Mouse (Mus musculus) liver, embryonic 16.5 days (tissue): ENCODE measurements around the gene Timm23. TPM values are rescaled to one million over a fixed set of nuclear protein-coding genes. Genes with fewer than 3 reads are reported as not detected.
A peak's percentile ranks its signal among the peaks of the same experiment; 100 is the strongest.
"Not testable (repeated sequence)": the region's sequence is repeated elsewhere in the genome, so short reads cannot be mapped to it uniquely, and the experiment has no call there.

Experiments
- ATAC-seq: fragments of 200-750 bp; cut with Nextera tagmentation; 2 replicates; pipeline ENCODE4 v1.8.0; 2017; ENCODE audit warnings: low read depth, mild to moderate bottlenecking, moderate number of reproducible peaks, moderate library complexity
- H3K27ac ChIP-seq: fragments of 300-500 bp; sonication (generic); 2 replicates; pipeline ENCODE4 v1.5.1; 2014; ENCODE audit warnings: mild to moderate bottlenecking, low read length
- H3K27me3 ChIP-seq: fragments of 300-500 bp; sonication (generic); 2 replicates; pipeline ENCODE4 v1.6.1; 2014; ENCODE audit warnings: low read depth, low read length, mixed read lengths; ENCODE audit not compliant: control insufficient read depth, insufficient read depth
- H3K36me3 ChIP-seq: fragments of 300-500 bp; sonication (generic); 2 replicates; pipeline ENCODE4 v1.6.1; 2014; ENCODE audit warnings: mild to moderate bottlenecking; ENCODE audit not compliant: control insufficient read depth, insufficient read depth
- H3K4me1 ChIP-seq: fragments of 300-500 bp; sonication (generic); 2 replicates; pipeline ENCODE4 v1.6.1; 2014; ENCODE audit warnings: low read depth, low read length, mixed read lengths; ENCODE audit not compliant: control insufficient read depth
- H3K4me2 ChIP-seq: fragments of 300-500 bp; sonication (generic); 2 replicates; pipeline ENCODE4 v1.6.1; 2014; ENCODE audit warnings: low read depth, low read length, mixed read lengths
- H3K4me3 ChIP-seq: fragments of 300-500 bp; sonication (generic); 2 replicates; pipeline ENCODE4 v1.5.1; 2014; ENCODE audit warnings: low read depth, mild to moderate bottlenecking, low read length
- H3K9ac ChIP-seq: fragments of 300-500 bp; sonication (generic); 2 replicates; pipeline ENCODE4 v1.6.1; 2014; ENCODE audit warnings: low read depth, low read length
- H3K9me3 ChIP-seq: fragments of 300-500 bp; sonication (generic); replicated peaks from 2 replicates; pipeline ENCODE4 v1.6.1; 2016; ENCODE audit warnings: low read length; ENCODE audit not compliant: control insufficient read depth
- WGBS: fragments of 180-500 bp; shearing (Covaris S2); extraction: QIAGEN DNeasy Blood & Tissue Kit; methylation state at CpG from one replicate; pipeline ENCODE4 v1.1.7; 2014; ENCODE audit not compliant: insufficient replicate concordance; 5-methylcytosine and 5-hydroxymethylcytosine counted together
- polyA plus RNA-seq: library from polyadenylated mRNA; unstranded; fragments of >200 nt; fragmentation: Nextera tagmentation; extraction: Ambion mirVana; gene quantifications from 2 replicates; pipeline ENCODE4 v1.2.1, GENCODE M21; 2015

Gene Timm23
- polyA plus RNA-seq, 1 experiment from 2014 or later = 147 TPM

GRCm38 (mm10) chr14:32191926-32192325 is 9.8 kb downstream of the Timm23 start:
- H3K4me3 ChIP-seq = no peak overlapping the region
- H3K9me3 ChIP-seq = no peaks in the 10 kb centered on the region
- H3K27ac ChIP-seq = peak overlapping the region; percentile 24; the same call in 1 of the 2 replicates
- peaks cover 31% of the 10 kb centered on the region for H3K36me3 ChIP-seq
- H3K4me1 ChIP-seq = peaks cover 4% of the 10 kb centered on the region
- H3K27me3 ChIP-seq = no peaks in the 10 kb centered on the region
- H3K4me2 ChIP-seq = no peak overlapping the region
- no peak for ATAC-seq
- H3K9ac ChIP-seq = no peak overlapping the region
- 54% methylated on average over 5 of the region's 5 CpGs for WGBS

GRCm38 (mm10) chr14:32190627-32191391 is 10.9 kb downstream of the Timm23 start:
- Histone ChIP-seq H3K4me1 (peaks cover 4% of the 10 kb centered on the region), H3K4me3 (no peak overlapping the region), H3K4me2 (no peak overlapping the region), H3K27ac (peak overlapping the region; percentile 60), H3K9me3 (no peaks in the 10 kb centered on the region), H3K27me3 (no peaks in the 10 kb centered on the region), H3K36me3 (peaks cover 37% of the 10 kb centered on the region), H3K9ac (no peak overlapping the region)
- whole genome bisulfite sequencing = 75% methylated on average over 6 of the region's 6 CpGs
- peak; percentile 81 for ATAC-seq

GRCm38 (mm10) chr14:32183846-32184245 is 17.9 kb downstream of the Timm23 start:
- peaks cover 74% of the 10 kb centered on the region for H3K36me3 ChIP-seq
- ATAC-seq = no peak
- no peak overlapping the region for H3K4me3 ChIP-seq
- no peaks in the 10 kb centered on the region for H3K27me3 ChIP-seq
- no peaks in the 10 kb centered on the region for H3K9me3 ChIP-seq
- H3K4me2 ChIP-seq = no peak overlapping the region
- WGBS = 84% methylated on average over 4 of the region's 4 CpGs
- no peak overlapping the region for H3K27ac ChIP-seq
- H3K9ac ChIP-seq = no peak overlapping the region
- H3K4me1 ChIP-seq = peaks cover 4% of the 10 kb centered on the region; the same call in 1 of the 2 replicates

- peaks cover 4% of the 10 kb centered on the region; the same call in 1 of the 2 replicates for H3K4me1 ChIP-seq
- no peaks in the 10 kb centered on the region for H3K9me3 ChIP-seq
- ATAC-seq = peak; percentile 47; the same call in 1 of the 2 replicates
- no peak overlapping the region for H3K4me2 ChIP-seq
- H3K27ac ChIP-seq = no peak overlapping the region
- no peaks in the 10 kb centered on the region for H3K27me3 ChIP-seq
- H3K9ac ChIP-seq = no peak overlapping the region
- no peak overlapping the region for H3K4me3 ChIP-seq
- WGBS = 79% methylated on average over 6 of the region's 6 CpGs
- peaks cover 63% of the 10 kb centered on the region for H3K36me3 ChIP-seq
Measured at GRCm38 (mm10) chr14:32180861-32181260, 20.8 kb downstream of the Timm23 start.

GRCm38 (mm10) chr14:32179393-32180195 is 22.1 kb downstream of the Timm23 start:
- Histone ChIP-seq H3K4me1 (peaks cover 4% of the 10 kb centered on the region; the same call in 1 of the 2 replicates), H3K27ac (no peak overlapping the region; the same call in 1 of the 2 replicates), H3K4me3 (no peak overlapping the region), H3K36me3 (peaks cover 63% of the 10 kb centered on the region), H3K27me3 (no peaks in the 10 kb centered on the region), H3K9ac (no peak overlapping the region), H3K4me2 (no peak overlapping the region), H3K9me3 (no peaks in the 10 kb centered on the region)
- ATAC-seq = peak; percentile 42
- WGBS = 63% methylated on average over 10 of the region's 10 CpGs

- not testable (repeated sequence) for H3K9me3 ChIP-seq, H3K9ac ChIP-seq, H3K4me1 ChIP-seq, H3K4me2 ChIP-seq, H3K4me3 ChIP-seq, ATAC-seq, H3K27me3 ChIP-seq, H3K27ac ChIP-seq
- 74% methylated on average over 4 of the region's 5 CpGs for WGBS
- peaks cover 64% of the 10 kb centered on the region for H3K36me3 ChIP-seq
Measured at GRCm38 (mm10) chr14:32176590-32176989, 25.1 kb downstream of the Timm23 start.

- Histone ChIP-seq H3K4me1 (peaks cover 13% of the 10 kb centered on the region), H3K9ac (no peak overlapping the region), H3K4me2 (no peak overlapping the region), H3K27me3 (no peaks in the 10 kb centered on the region), H3K27ac (no peak overlapping the region), H3K36me3 (peaks cover 65% of the 10 kb centered on the region), H3K9me3 (no peaks in the 10 kb centered on the region), H3K4me3 (no peak overlapping the region)
- WGBS = 51% methylated on average over 2 of the region's 2 CpGs
- peak; percentile 33; the same call in 1 of the 2 replicates for ATAC-seq
Measured at GRCm38 (mm10) chr14:32175310-32175709, 26.4 kb downstream of the Timm23 start.

GRCm38 (mm10) chr14:32170137-32170536 is 31.6 kb downstream of the Timm23 start:
- H3K4me3 ChIP-seq = peak overlapping the region; percentile 69
- peak overlapping the region; percentile 83 for H3K27ac ChIP-seq
- no peak for ATAC-seq
- peak overlapping the region; percentile 68 for H3K9ac ChIP-seq
- H3K4me1 ChIP-seq = peaks cover 40% of the 10 kb centered on the region
- H3K27me3 ChIP-seq = no peaks in the 10 kb centered on the region
- 84% methylated on average over 4 of the region's 4 CpGs for WGBS
- no peaks in the 10 kb centered on the region for H3K9me3 ChIP-seq
- H3K4me2 ChIP-seq = peak overlapping the region; percentile 82
- H3K36me3 ChIP-seq = peaks cover 48% of the 10 kb centered on the region
